Mouse (Mus musculus) hindbrain, postnatal 0 days (tissue): ENCODE measurements at regions not wholly inside any gene's neighbourhood (a gene's known extent, or its start where the extent isn't known, plus 50 kb on each side); places are given as distances from the start of the nearest gene placed in this dataset.

ENCODE experiments used
- ATAC-seq: fragments of 200-750 bp; cut with Nextera tagmentation; 2 replicates; pipeline ENCODE4 v1.8.0; 2017; ENCODE audit warnings: mild to moderate bottlenecking, moderate TSS enrichment, moderate library complexity
- DNase-seq: peaks from one replicate; pipeline ENCODE4 v3.0.0-alpha.2; 2015; ENCODE audit warnings: low spot score
- H3K27ac ChIP-seq: fragments of 300-500 bp; sonication (generic); 2 replicates; pipeline ENCODE4 v1.5.1; 2014; ENCODE audit warnings: mild to moderate bottlenecking
- H3K27me3 ChIP-seq: fragments of 300-500 bp; sonication (generic); 2 replicates; pipeline ENCODE4 v1.6.1; 2014; ENCODE audit warnings: low read length, mixed read lengths; ENCODE audit not compliant: insufficient read depth
- H3K36me3 ChIP-seq: fragments of 300-500 bp; sonication (generic); 2 replicates; pipeline ENCODE4 v1.6.1; 2014; ENCODE audit warnings: low read length, mixed read lengths; ENCODE audit not compliant: insufficient read depth
- H3K4me1 ChIP-seq: fragments of 300-500 bp; sonication (generic); 2 replicates; pipeline ENCODE4 v1.6.1; 2014; ENCODE audit warnings: antibody characterized with exemption, low read length, mixed read lengths; ENCODE audit not compliant: insufficient read depth
- H3K4me2 ChIP-seq: fragments of 300-500 bp; sonication (generic); 2 replicates; pipeline ENCODE4 v1.6.1; 2014; ENCODE audit warnings: low read depth, mild to moderate bottlenecking, low read length, moderate library complexity, mixed read lengths
- H3K4me3 ChIP-seq: fragments of 300-500 bp; sonication (generic); 2 replicates; pipeline ENCODE4 v1.5.1; 2014; ENCODE audit warnings: low read length
- H3K9ac ChIP-seq: fragments of 300-500 bp; sonication (generic); replicated peaks from 2 replicates; pipeline ENCODE4 v1.6.1; 2014; ENCODE audit warnings: mild to moderate bottlenecking, low read length, moderate library complexity, mixed read lengths
- H3K9me3 ChIP-seq: fragments of 300-500 bp; sonication (generic); 2 replicates; pipeline ENCODE4 v1.6.1; 2016; ENCODE audit warnings: low read length, mixed read lengths
- CTCF ChIP-seq: IDR thresholded peaks from 2 replicates; pipeline ENCODE4 v1.5.1; 2016; ENCODE audit warnings: antibody characterized with exemption, control low read depth, low read depth
- WGBS: fragments of 180-500 bp; shearing (Covaris S2); extraction: QIAGEN DNeasy Blood & Tissue Kit; methylation state at CpG from one replicate; pipeline ENCODE4 v1.1.7; 2014; 5-methylcytosine and 5-hydroxymethylcytosine counted together

DNA sequence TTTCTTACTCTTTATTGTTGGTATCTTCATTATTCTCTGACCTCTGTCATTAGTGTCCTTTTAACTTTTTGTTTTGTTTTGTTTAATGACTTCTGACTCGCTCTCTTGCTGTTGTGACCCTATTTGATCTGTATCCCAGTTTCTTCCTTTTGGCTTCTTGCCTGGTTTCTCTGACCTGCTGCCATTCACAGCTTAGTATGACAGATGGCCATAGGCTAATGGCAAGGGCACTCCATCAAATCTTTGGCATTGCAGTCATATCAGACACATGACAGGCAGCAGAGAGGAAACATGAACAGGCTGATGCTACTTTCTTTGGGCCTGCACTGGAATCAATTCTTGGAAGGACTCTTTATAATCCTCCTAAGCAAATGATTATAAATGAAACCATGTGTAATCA lies 106.3 kb upstream of the Man1a start:
- no peaks in the 10 kb centered on the region for H3K9me3 ChIP-seq
- no peaks in the 10 kb centered on the region for H3K36me3 ChIP-seq
- H3K4me2 ChIP-seq, result no peak overlapping the region
- no peak for TF ChIP-seq CTCF
- H3K27me3 ChIP-seq, result no peaks in the 10 kb centered on the region
- H3K27ac ChIP-seq, result no peak overlapping the region
- ATAC-seq (peak; percentile 86), DNase-seq (peak; percentile 72)
- H3K4me3 ChIP-seq, result no peak overlapping the region
- H3K9ac ChIP-seq, result no peak overlapping the region
- 47% methylated on average over 1 of the region's 1 CpGs for WGBS
- H3K4me1 ChIP-seq, result no peaks in the 10 kb centered on the region

DNA sequence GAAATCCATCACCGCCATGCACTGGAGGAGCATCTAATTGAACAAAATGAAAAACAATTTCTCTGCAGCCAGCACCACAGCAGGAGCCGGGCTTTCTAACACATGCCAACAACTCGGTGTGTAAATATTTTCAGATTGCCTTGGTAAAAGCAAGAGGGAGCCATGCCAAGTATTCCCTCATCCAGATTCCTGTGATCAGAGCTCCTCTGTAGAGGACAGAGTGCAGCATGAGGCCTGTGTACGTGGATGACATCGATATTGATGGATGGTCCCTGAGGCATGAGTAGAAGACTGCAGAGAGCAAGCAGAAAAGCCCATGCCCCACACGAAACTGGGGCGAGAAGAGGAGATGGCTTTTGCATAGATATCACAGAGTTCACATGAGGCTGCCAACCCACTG lies 92.9 kb upstream of the Man1a start:
- Histone ChIP-seq H3K9ac (no peak overlapping the region), H3K36me3 (no peaks in the 10 kb centered on the region), H3K27ac (no peak overlapping the region), H3K9me3 (no peaks in the 10 kb centered on the region), H3K4me1 (no peaks in the 10 kb centered on the region), H3K4me3 (no peak overlapping the region), H3K4me2 (no peak overlapping the region), H3K27me3 (no peaks in the 10 kb centered on the region)
- no peak for TF ChIP-seq CTCF
- peak; percentile 63 for DNase-seq
- peak; percentile 78 for ATAC-seq
- 31% methylated on average over 7 of the region's 7 CpGs for WGBS

DNA sequence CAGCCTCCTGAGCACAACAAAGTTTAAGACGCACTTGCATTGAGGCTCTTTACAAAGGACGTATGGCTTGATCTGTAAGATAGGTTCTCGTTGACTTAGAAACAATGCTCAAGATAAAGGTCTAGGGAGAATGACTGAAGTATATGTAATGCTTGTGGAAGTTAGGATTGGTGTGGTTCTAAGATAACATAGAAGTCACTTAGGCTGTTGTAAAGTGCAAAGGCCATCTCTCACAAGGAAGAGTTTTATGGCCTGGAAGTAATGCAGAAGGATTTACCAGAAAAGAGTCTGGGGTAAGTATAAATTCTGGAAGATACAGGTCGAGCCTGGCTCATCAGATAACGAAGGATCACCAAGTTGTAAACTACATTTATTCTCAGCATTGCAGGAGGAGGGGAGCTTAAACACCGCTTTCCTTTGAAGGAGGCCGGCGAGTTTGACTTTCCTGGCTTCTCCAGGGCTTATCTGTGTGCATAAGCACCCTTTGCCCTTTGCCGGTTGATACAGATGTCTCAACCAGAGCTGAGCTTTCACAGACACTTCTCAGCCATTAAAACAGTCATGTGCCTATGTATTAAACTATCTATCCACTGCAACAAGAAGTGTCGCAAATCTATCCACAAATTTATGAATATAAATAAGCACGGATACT lies 84.8 kb upstream of the Man1a start:
- no peaks in the 10 kb centered on the region for H3K4me1 ChIP-seq
- no peak overlapping the region for H3K9ac ChIP-seq
- H3K4me2 ChIP-seq, result no peak overlapping the region
- no peak for TF ChIP-seq CTCF
- H3K36me3 ChIP-seq, result no peaks in the 10 kb centered on the region
- no peak for ATAC-seq
- H3K27me3 ChIP-seq, result no peaks in the 10 kb centered on the region
- H3K4me3 ChIP-seq, result no peak overlapping the region
- H3K27ac ChIP-seq, result no peak overlapping the region
- no peaks in the 10 kb centered on the region for H3K9me3 ChIP-seq
- WGBS, result 88% methylated on average over 11 of the region's 11 CpGs
- DNase-seq, result no peak

DNA sequence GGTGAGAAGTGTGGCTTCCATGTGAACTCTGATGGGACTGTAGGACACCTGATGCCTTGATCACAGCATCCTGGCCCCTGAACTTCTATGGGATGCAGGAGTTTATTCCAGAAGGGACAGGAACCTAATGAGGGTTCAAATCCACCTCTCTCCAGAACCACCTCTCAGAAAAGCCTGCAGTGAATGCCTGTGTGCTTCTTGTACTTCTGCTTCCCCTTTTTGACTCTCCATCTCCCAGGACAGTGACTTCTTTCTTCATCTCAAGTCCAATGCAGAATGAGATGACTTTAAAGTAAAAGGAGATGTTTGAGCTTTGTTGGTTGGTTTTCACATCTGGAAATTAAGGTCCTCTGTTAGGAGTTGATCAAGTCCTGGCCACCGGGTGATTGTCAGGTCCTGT lies 77.5 kb upstream of the Man1a start:
- H3K4me3 ChIP-seq, result no peak overlapping the region
- ATAC-seq (no peak), DNase-seq (no peak)
- no peak overlapping the region for H3K4me2 ChIP-seq
- no peaks in the 10 kb centered on the region for H3K36me3 ChIP-seq
- TF ChIP-seq CTCF, result no peak
- H3K4me1 ChIP-seq, result no peaks in the 10 kb centered on the region
- no peaks in the 10 kb centered on the region for H3K9me3 ChIP-seq
- H3K27me3 ChIP-seq, result no peaks in the 10 kb centered on the region
- H3K27ac ChIP-seq, result no peak overlapping the region
- H3K9ac ChIP-seq, result no peak overlapping the region
- 91% methylated on average over 1 of the region's 1 CpGs for WGBS

DNA sequence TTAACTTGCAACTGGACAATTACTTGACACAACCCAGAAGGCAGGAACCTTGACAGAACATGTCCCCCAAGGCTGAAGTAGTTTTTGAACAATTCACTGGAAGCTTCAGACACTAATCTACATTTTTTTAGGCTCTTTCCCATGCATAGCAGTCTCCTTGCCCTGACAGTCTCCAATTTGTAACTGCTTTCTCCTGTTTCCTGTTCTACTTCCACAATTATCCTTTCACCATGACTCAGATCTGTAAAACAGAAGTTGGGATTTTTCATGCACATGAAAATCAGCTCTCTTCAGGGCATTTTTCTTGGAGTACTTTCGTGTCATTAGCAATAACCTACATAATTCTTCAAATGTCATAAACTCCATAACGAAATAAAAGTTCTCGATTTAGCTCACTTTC lies 56.2 kb upstream of the Man1a start:
- H3K27ac ChIP-seq, result no peak overlapping the region
- H3K4me1 ChIP-seq, result no peaks in the 10 kb centered on the region
- DNase-seq, result no peak
- no peak for TF ChIP-seq CTCF
- no peaks in the 10 kb centered on the region for H3K27me3 ChIP-seq
- WGBS, result 83% methylated on average over 3 of the region's 3 CpGs
- no peak overlapping the region for H3K9ac ChIP-seq
- no peak for ATAC-seq
- H3K4me2 ChIP-seq, result no peak overlapping the region
- no peaks in the 10 kb centered on the region for H3K36me3 ChIP-seq
- no peaks in the 10 kb centered on the region for H3K9me3 ChIP-seq
- H3K4me3 ChIP-seq, result no peak overlapping the region
